Mouse (Mus musculus) cerebellum, adult 9-10 months (tissue): ENCODE measurements around the gene Olfr669.
"Not testable (repeated sequence)": the region's sequence is repeated elsewhere in the genome, so short reads cannot be mapped to it uniquely, and the experiment has no call there.

Experiments used
- DNase-seq: peaks from one replicate; pipeline ENCODE4 v3.0.0; 2022

The Olfr669 gene

DNA sequence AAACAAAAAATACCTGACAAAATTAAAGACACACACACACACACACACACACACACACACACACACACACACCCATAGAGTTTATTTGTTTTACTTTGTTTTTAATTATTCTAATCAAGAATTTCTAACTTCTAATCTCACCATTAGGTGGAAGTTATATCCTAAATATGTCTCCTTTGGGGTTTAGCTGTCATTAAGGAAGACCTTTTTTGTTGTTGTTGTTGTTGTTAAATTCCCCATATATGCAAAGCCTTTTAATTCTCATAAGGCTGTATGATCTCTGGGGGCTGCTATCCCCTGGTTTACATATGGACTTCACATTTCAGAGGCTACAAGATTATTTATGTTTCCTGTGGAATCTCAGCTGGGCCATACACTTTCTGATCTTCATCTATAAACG, at the start of gene Olfr669:
Gene Olfr669, plus strand, starts transcription at position 301 of the 400 bp plus-strand sequence.
- DNase-seq = no peak

DNA sequence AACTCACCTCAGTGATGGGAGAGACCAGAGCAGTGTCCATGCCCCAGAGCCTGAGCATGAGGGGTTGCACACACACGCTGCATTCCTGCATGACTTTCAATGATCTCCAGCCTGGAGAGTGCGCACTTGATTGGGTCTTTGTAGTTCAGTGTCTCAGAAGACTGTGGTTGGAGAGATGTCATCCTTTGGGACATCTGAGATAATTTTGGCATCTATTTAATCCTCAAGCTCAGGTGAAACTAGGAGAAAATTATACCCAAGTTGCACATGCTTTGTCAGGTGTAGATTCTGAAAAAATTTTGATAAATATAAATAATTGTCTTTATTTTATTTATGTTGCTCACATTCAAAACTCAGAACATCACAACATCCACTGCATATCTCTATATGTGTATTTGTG, 38.2 kb upstream of the Olfr669 start, which contains the start of gene Olfr666:
Gene Olfr666, minus strand, starts transcription at position 101 of the 400 bp plus-strand sequence.
- DNase-seq = no peak

DNA sequence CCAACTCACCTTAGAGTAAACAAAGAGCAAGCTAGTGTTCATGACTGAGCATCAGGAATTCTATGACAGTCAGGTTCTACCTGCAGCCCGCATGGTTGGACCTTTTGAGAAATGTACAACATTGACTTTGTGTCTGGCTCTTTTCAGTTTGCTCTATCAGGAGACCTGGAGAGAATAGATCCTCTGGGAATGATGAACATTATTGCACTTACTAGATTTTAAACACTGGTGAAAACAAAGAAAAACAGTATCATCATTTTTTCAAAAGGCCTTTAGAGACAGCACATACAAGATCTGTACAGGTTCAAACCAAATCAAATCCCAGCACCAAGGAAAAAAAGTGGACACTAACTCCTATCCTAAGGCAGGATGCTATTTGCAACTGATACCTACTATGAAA, 12.7 kb upstream of the Olfr669 start, which contains the start of gene Olfr667:
Gene Olfr667, minus strand, starts transcription at position 101 of the 400 bp plus-strand sequence.
- no peak for DNase-seq

DNA sequence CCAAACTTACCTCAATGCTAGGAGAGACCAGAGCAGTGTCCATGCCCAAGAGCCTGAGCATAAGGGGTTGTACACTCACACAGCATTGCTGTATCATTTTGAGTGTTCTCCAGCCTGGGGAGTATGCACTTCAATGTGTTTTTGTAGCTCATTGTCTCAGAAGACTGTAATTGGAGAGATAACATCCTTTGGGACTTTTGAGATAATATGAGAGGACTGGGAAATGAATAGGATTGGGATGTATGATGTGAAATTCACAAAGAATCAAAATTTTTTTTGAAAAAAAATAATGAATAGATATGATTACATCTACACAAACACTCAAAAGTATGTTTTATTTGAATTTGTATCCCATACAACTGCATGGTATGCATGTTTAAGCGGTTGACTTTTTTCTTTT, 6.1 kb upstream of the Olfr669 start, which contains the start of gene Olfr668:
Gene Olfr668, minus strand, starts transcription at position 101 of the 400 bp plus-strand sequence.
- no peak for DNase-seq

DNA sequence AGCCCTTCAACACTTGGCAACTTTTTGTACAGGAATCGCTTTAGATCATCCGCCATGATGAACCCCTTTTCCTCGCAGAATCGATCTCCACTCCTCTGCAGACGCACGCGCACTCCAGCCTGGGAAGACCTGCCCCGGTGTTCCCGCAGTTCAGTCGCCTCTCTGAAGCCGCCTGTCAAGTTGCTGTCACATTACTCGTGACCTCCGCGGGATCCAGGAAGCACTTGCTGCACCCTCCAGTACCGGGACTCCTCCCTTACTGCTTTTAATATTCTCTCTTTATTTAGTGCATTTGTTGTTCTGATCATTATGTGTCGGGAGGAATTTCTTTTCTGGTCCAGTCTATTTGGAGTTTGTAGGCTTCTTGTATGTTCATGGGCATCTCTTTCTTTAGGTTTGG, 16.2 kb downstream of the Olfr669 start:
- DNase-seq = not testable (repeated sequence)

DNA sequence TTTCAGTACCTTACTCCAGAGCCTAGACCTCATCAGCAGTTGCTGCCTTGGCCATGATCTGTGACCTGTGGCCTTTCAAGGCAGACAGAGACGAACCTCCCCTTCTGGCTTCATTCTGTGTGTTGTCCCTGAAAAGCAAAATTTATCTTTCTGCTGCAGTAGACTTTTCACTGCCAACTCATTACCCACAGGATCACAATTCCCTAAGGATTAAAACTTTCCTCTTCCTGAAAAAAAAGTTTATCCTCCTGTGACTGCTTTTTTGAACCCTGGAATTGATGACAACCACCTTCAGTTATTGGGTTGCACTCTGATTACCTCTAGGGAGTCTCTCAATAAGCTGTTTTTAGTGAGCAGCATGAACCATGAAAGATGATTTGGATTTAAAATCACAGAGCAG, 28.5 kb downstream of the Olfr669 start, which contains the start of gene Olfr670:
Gene Olfr670, minus strand, starts transcription at position 101 of the 400 bp plus-strand sequence.
- DNase-seq = no peak

DNA sequence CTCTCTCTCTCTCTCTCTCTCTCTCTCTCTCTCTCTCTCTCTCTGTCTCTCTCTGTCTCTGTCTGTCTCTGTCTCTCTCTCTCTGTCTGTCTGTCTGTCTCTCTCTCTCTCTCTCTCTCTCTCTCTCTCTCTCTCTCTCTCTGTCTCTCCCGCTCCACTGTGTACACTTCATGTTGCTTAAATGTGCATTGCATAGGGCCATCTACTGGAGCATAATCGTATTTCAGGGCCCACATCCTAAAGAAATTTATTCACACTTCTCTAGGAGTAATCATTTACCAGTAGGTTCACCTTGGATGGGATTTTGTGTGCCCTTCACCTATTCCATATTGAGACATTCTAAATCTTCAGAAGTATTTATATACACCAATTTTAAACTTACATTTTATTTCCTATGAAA, 38.5 kb downstream of the Olfr669 start:
- not testable (repeated sequence) for DNase-seq

DNA sequence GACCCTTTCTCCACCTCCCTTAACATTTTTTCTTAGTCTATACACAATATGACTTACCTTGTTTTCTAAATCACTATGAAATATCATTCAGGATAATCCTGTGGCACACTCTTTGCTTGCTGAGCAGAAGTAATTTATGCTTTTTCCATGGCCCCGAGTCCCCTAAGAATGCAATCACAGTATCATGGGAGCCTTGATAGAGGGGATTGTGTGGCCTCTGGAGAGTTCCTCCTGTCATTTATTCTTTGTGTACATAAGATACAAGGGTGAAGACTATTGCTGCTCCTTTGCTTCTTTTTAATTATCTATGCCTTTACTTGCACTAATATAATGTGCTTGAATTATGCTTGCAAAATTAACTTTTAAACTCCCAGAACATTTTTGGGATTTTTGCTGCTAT, 45.0 kb downstream of the Olfr669 start, which contains the start of gene Olfr671:
Gene Olfr671, minus strand, starts transcription at position 101 of the 400 bp plus-strand sequence.
- DNase-seq = no peak
